Mouse (Mus musculus) heart, embryonic 12.5 days (tissue): ENCODE measurements around the gene Mup12. TPM values are rescaled to one million over a fixed set of nuclear protein-coding genes. Genes with fewer than 3 reads are reported as not detected.
"Not testable (repeated sequence)": the region's sequence is repeated elsewhere in the genome, so short reads cannot be mapped to it uniquely, and the experiment has no call there.

ENCODE experiments used
- ATAC-seq: fragments of 200-750 bp; cut with Nextera tagmentation; 2 replicates; pipeline ENCODE4 v1.8.0; 2017; ENCODE audit warnings: moderate TSS enrichment, moderate library complexity; ENCODE audit not compliant: insufficient number of reproducible peaks, low FRiP score
- H3K27ac ChIP-seq: fragments of 300-500 bp; sonication (generic); 2 replicates; pipeline ENCODE4 v1.5.1; 2016; ENCODE audit warnings: mild to moderate bottlenecking, moderate library complexity; ENCODE audit not compliant: poor library complexity, severe bottlenecking
- H3K27me3 ChIP-seq: fragments of 300-500 bp; sonication (generic); replicated peaks from 2 replicates; pipeline ENCODE4 v1.6.1; 2016; ENCODE audit warnings: mild to moderate bottlenecking, moderate library complexity
- H3K36me3 ChIP-seq: fragments of 300-500 bp; sonication (generic); 2 replicates; pipeline ENCODE4 v1.6.1; 2016; ENCODE audit warnings: mild to moderate bottlenecking, moderate library complexity
- H3K4me1 ChIP-seq: fragments of 300-500 bp; sonication (generic); replicated peaks from 2 replicates; pipeline ENCODE4 v1.6.1; 2016; ENCODE audit warnings: mild to moderate bottlenecking
- H3K4me2 ChIP-seq: fragments of 300-500 bp; sonication (generic); 2 replicates; pipeline ENCODE4 v1.6.1; 2016; ENCODE audit warnings: mild to moderate bottlenecking, moderate library complexity
- H3K4me3 ChIP-seq: fragments of 300-500 bp; sonication (generic); 2 replicates; pipeline ENCODE4 v1.5.1; 2016; ENCODE audit warnings: mild to moderate bottlenecking
- H3K9ac ChIP-seq: fragments of 300-500 bp; sonication (generic); 2 replicates; pipeline ENCODE4 v1.6.1; 2016; ENCODE audit warnings: mild to moderate bottlenecking, moderate library complexity
- H3K9me3 ChIP-seq: fragments of 300-500 bp; sonication (generic); replicated peaks from 2 replicates; pipeline ENCODE4 v1.6.1; 2016; ENCODE audit warnings: mild to moderate bottlenecking, moderate library complexity
- WGBS: fragments of 180-500 bp; shearing (Covaris S2); methylation state at CpG from one replicate; pipeline ENCODE4 v1.1.7; 2016; 5-methylcytosine and 5-hydroxymethylcytosine counted together
- polyA plus RNA-seq: library from polyadenylated mRNA; unstranded; fragments of >200 nt; fragmentation: Nextera tagmentation; extraction: Ambion mirVana; gene quantifications from 2 replicates; pipeline ENCODE4 v1.2.1, GENCODE M21; 2016

Mup12 gene
- not detected in 2 replicates for polyA plus RNA-seq

DNA sequence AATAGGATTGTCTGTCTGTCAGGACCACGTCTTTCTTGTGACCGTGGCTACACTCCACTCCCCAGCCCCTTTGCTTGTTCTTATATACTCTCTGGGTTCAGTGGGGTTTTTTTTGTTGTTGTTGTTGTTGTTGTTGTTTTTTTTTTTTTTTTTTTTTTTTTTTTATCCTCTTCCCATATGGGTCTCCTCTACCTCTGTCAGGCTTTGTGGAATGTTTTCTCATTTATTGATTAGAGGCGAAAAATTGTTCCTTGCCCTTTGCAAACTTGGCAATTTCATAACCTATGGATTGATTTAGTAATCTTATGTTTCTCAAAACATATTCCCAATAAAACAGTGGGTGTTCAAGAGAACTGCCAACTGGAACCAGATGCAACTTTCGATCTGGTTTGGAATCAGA is at the start of gene Mup12:
Mup12 (minus strand) TSS at position 101 of the 400 bp plus-strand sequence.
- H3K36me3 ChIP-seq, H3K9ac ChIP-seq, H3K27ac ChIP-seq, H3K4me3 ChIP-seq, ATAC-seq, H3K9me3 ChIP-seq, H3K27me3 ChIP-seq, H3K4me2 ChIP-seq, H3K4me1 ChIP-seq: not testable (repeated sequence)
- 77% methylated on average over 3 of the region's 4 CpGs for WGBS

Other genes with a start within 250 kb of the Mup12 start
- not detected in 2 replicates for gene Mup1, start 239.4 kb downstream of the Mup12 start, polyA plus RNA-seq
- not detected in 2 replicates for gene Mup10, start 159.1 kb downstream of the Mup12 start, polyA plus RNA-seq
- gene Mup11, start 78.9 kb downstream of the Mup12 start, polyA plus RNA-seq = not detected in 2 replicates
- not detected in 2 replicates for gene Mup22, start 80.1 kb upstream of the Mup12 start, polyA plus RNA-seq